Mouse (Mus musculus) kidney, postnatal 0 days (tissue): ENCODE measurements around the gene Ppm1n. TPM values are rescaled to one million over a fixed set of nuclear protein-coding genes. Genes with fewer than 3 reads are reported as not detected.

Experiments used
- ATAC-seq: fragments of 200-750 bp; cut with Nextera tagmentation; replicated peaks from 2 replicates; pipeline ENCODE4 v1.8.0; 2017; ENCODE audit warnings: low read depth, moderate number of reproducible peaks, moderate TSS enrichment, moderate library complexity; ENCODE audit not compliant: low FRiP score
- DNase-seq: peaks from one replicate; pipeline ENCODE4 v3.0.0-alpha.2; 2016; ENCODE audit warnings: low spot score
- H3K27ac ChIP-seq: fragments of 300-500 bp; sonication (generic); 2 replicates; pipeline ENCODE4 v1.5.1; 2014; ENCODE audit warnings: mild to moderate bottlenecking
- H3K27me3 ChIP-seq: fragments of 300-500 bp; sonication (generic); 2 replicates; pipeline ENCODE4 v1.6.1; 2014; ENCODE audit warnings: low read length, mixed read lengths; ENCODE audit not compliant: insufficient read depth
- H3K36me3 ChIP-seq: fragments of 300-500 bp; sonication (generic); 2 replicates; pipeline ENCODE4 v1.6.1; 2014; ENCODE audit warnings: low read length, mixed read lengths; ENCODE audit not compliant: insufficient read depth
- H3K4me1 ChIP-seq: fragments of 300-500 bp; sonication (generic); replicated peaks from 2 replicates; pipeline ENCODE4 v1.6.1; 2014; ENCODE audit warnings: antibody characterized with exemption, low read length, mixed read lengths; ENCODE audit not compliant: insufficient read depth
- H3K4me2 ChIP-seq: fragments of 300-500 bp; sonication (generic); 2 replicates; pipeline ENCODE4 v1.6.1; 2014; ENCODE audit warnings: mild to moderate bottlenecking, low read length, moderate library complexity, mixed read lengths
- H3K4me3 ChIP-seq: fragments of 300-500 bp; sonication (generic); replicated peaks from 2 replicates; pipeline ENCODE4 v1.5.1; 2014; ENCODE audit warnings: low read depth, low read length
- H3K9ac ChIP-seq: fragments of 300-500 bp; sonication (generic); 2 replicates; pipeline ENCODE4 v1.6.1; 2014; ENCODE audit warnings: low read depth, low read length
- H3K9me3 ChIP-seq: fragments of 300-500 bp; sonication (generic); replicated peaks from 2 replicates; pipeline ENCODE4 v1.6.1; 2016; ENCODE audit warnings: low read length, inconsistent platforms, mixed read lengths
- CTCF ChIP-seq: IDR thresholded peaks from 2 replicates; pipeline ENCODE4 v1.5.1; 2016; ENCODE audit warnings: antibody characterized with exemption, low read depth, mild to moderate bottlenecking, moderate library complexity
- WGBS: fragments of 180-500 bp; shearing (Covaris S2); extraction: QIAGEN DNeasy Blood & Tissue Kit; methylation state at CpG from one replicate; pipeline ENCODE4 v1.1.7; 2014; 5-methylcytosine and 5-hydroxymethylcytosine counted together
- polyA plus RNA-seq: library from polyadenylated mRNA; unstranded; fragments of >200 nt; fragmentation: Nextera tagmentation; extraction: Ambion mirVana; gene quantifications from 2 replicates; pipeline ENCODE4 v1.2.1, GENCODE M21; 2015

The Ppm1n gene
- polyA plus RNA-seq, 1 experiment from 2014 or later = 0.18 TPM

GRCm38 (mm10) chr7:19269721-19270441 is 10.0 kb downstream of the Ppm1n start:
- under 1% methylated on average over 18 of the region's 19 CpGs for whole genome bisulfite sequencing
- Histone ChIP-seq H3K4me1 (peaks cover 19% of the 10 kb centered on the region), H3K9me3 (no peaks in the 10 kb centered on the region), H3K9ac (peak overlapping the region; percentile 88), H3K4me2 (peak overlapping the region; percentile 98), H3K36me3 (0 out of 2 replicates have a peak, but pooled peaks cover 2% of the 10 kb centered on the region), H3K27me3 (no peaks in the 10 kb centered on the region), H3K27ac (peak overlapping the region; percentile 92), H3K4me3 (peak overlapping the region; percentile 97)
- ATAC-seq (peak; percentile 63), DNase-seq (peak; percentile 88)
- TF ChIP-seq CTCF = no peak

GRCm38 (mm10) chr7:19268993-19269681 is 10.7 kb downstream of the Ppm1n start:
- H3K36me3 ChIP-seq = peaks cover 5% of the 10 kb centered on the region; the same call in 1 of the 2 replicates
- DNase-seq (peak; percentile 81), ATAC-seq (peak; percentile 22; the same call in 1 of the 2 replicates)
- H3K9ac ChIP-seq = peak overlapping the region; percentile 88
- peak overlapping the region; percentile 92 for H3K27ac ChIP-seq
- peak overlapping the region; percentile 97 for H3K4me3 ChIP-seq
- H3K9me3 ChIP-seq = no peaks in the 10 kb centered on the region
- TF ChIP-seq CTCF = no peak
- H3K4me1 ChIP-seq = peaks cover 19% of the 10 kb centered on the region
- H3K4me2 ChIP-seq = peak overlapping the region; percentile 98
- WGBS = 14% methylated on average over 10 of the region's 10 CpGs
- H3K27me3 ChIP-seq = no peaks in the 10 kb centered on the region

- no peak overlapping the region for H3K27ac ChIP-seq
- no peaks in the 10 kb centered on the region for H3K27me3 ChIP-seq
- peaks cover 17% of the 10 kb centered on the region for H3K4me1 ChIP-seq
- TF ChIP-seq CTCF = no peak
- H3K9ac ChIP-seq = 0 out of 2 replicates have a peak overlapping the region, but pooled peaks have one; percentile 37
- no peak overlapping the region for H3K4me2 ChIP-seq
- 53% methylated on average over 10 of the region's 10 CpGs for WGBS
- DNase-seq = no peak
- H3K4me3 ChIP-seq = no peak overlapping the region
- H3K9me3 ChIP-seq = no peaks in the 10 kb centered on the region
- no peak for ATAC-seq
- H3K36me3 ChIP-seq = peaks cover 19% of the 10 kb centered on the region; the same call in 1 of the 2 replicates
Measured at GRCm38 (mm10) chr7:19267051-19267450, 12.8 kb downstream of the Ppm1n start.

- Histone ChIP-seq H3K36me3 (peaks cover 26% of the 10 kb centered on the region; the same call in 1 of the 2 replicates), H3K4me1 (peaks cover 17% of the 10 kb centered on the region), H3K27me3 (no peaks in the 10 kb centered on the region), H3K4me2 (no peak overlapping the region), H3K9ac (0 out of 2 replicates have a peak overlapping the region, but pooled peaks have one; percentile 18), H3K4me3 (no peak overlapping the region), H3K9me3 (no peaks in the 10 kb centered on the region), H3K27ac (no peak overlapping the region)
- 61% methylated on average over 10 of the region's 10 CpGs for WGBS
- DNase-seq = no peak
- TF ChIP-seq CTCF = no peak
- no peak for ATAC-seq
Measured at GRCm38 (mm10) chr7:19265928-19266822, 13.7 kb downstream of the Ppm1n start.

- Histone ChIP-seq H3K27ac (no peak overlapping the region), H3K36me3 (peaks cover 36% of the 10 kb centered on the region), H3K9ac (no peak overlapping the region), H3K4me2 (no peak overlapping the region), H3K9me3 (no peaks in the 10 kb centered on the region), H3K27me3 (no peaks in the 10 kb centered on the region), H3K4me3 (no peak overlapping the region), H3K4me1 (peaks cover 17% of the 10 kb centered on the region)
- 61% methylated on average over 7 of the region's 7 CpGs for WGBS
- TF ChIP-seq CTCF = no peak
- DNase-seq (no peak), ATAC-seq (no peak)
Measured at GRCm38 (mm10) chr7:19265147-19265546, 14.7 kb downstream of the Ppm1n start.

- H3K27ac ChIP-seq = no peak overlapping the region
- DNase-seq (no peak), ATAC-seq (no peak)
- no peak overlapping the region for H3K4me2 ChIP-seq
- H3K4me3 ChIP-seq = no peak overlapping the region
- H3K36me3 ChIP-seq = peaks cover 68% of the 10 kb centered on the region
- no peaks in the 10 kb centered on the region for H3K4me1 ChIP-seq
- no peak overlapping the region for H3K9ac ChIP-seq
- 58% methylated on average over 3 of the region's 3 CpGs for WGBS
- no peaks in the 10 kb centered on the region for H3K9me3 ChIP-seq
- no peaks in the 10 kb centered on the region for H3K27me3 ChIP-seq
- TF ChIP-seq CTCF = no peak
Measured at GRCm38 (mm10) chr7:19258336-19258735, 21.5 kb downstream of the Ppm1n start.
